Mouse (Mus musculus): ENCODE results near the gene Cltrn.

The Cltrn gene

DNA sequence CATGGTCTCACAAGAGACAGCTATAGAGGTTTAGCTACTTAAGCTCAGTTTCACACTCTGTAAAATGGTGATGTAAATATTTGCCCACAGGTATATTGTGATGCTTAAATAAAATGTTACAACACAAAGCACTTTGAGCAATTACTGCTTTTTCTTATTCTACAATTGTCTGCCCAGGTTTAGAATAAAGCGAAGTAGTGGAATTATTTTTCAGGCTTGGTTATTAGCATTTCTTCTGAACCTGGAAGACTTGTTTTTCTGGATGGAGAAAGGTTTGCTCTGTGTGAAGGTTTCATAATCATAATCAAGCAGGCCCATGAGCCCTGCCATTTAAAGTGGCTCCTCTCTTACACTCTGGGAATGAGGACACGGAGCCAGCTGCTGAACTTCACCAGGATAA, 50.4 kb downstream of the Cltrn start, which contains the start of gene Ace2:
Ace2 (plus strand) TSS at position 301 of the 400 bp plus-strand sequence.
- no peak for DNase-seq (ENCODE audit: low spot score)

DNA sequence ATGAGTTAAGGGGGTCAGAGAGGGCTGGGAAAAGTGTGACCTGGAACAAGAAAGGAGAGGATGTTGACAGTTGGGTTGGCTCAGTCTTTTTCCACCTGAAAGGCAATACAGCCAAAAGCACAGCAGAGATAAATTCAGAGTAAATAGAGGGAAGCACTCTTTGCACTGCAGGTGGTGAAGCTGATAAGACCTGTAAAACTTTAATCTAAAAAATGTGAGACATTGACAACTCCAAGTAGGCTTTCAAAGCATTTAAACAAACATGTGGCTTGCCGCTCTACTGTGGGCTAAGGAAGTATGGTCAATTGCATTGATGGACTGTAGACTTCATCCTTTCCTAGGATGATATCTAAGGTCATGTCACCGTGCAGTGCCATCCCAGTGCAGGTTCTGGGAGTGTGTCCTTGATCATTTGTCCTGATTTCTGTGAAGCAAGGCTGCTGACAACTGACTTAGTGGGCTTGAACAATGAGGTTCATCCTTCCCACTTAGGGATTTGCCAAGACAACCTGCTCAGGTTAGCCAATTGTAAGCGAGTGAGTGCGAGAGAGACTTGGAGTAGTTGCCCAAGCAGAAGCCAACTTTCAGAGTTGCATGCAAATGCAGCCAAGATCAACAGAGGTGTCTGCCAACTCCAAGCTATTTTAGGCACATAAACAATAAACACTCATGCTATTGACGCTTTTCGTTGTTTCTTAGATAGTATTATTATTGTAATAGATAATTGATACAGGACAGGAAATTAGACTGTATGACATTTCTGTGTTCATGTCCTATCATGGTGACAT, 57.0 kb downstream of the Cltrn start:
- no peak for DNase-seq (ENCODE audit: low spot score)

DNA sequence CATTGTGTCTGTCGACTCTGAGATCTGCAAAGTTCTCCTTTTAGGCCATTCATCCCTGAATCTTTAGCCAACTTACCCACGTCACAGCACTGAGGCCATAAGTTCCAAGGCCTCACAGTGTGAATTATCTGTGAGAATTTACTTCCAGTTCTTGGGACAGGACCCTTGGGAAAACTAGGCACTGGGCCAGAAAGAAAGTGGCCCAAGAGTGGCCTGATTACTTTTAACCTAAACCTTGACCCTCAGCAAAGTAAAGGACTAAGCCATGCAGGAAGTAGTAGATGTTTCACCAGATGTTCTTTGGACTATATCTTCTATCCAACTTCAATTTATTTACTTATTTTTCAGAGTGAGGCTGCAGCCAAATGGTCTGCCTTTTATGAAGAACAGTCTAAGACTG, 64.1 kb downstream of the Cltrn start:
- DNase-seq (ENCODE audit: low spot score) = no peak

DNA sequence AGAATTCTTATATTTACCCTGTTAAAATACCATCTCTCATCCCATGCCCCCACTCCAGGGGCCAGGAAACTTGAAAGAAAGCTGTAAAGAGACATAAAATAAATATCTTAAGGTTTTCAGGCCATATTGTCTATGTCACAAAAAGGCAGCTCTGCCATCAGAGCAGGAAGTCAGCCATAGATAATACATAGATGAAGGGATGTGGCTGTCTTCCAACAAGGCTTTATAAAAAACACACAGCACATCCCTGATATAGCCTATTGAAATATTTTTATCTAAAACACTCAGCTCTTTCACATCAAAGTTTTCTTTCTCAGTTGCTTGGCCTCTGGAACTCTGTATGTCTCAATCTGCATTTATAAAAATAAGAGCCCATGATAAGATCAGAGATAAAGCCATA, 65.0 kb downstream of the Cltrn start:
- DNase-seq (ENCODE audit: low spot score) = no peak

DNA sequence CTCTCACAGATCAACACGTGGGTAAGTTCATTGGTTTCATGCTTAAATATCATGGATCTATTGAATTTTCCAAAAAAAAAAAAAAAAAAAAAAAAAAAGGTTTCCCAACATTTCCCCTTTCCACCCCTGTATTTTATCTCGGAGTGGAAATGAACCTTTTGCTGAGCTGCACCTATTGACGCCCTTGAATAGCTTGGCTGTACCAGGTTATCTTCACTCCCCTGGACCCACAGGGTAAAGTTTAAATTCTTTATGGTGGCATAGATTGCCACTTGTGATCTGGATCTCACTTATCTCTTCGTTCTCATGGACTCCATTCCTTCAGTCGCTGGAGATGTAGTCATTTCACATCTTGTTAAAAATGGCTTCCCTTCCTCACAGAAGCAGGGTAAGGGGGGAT, 66.0 kb downstream of the Cltrn start:
- DNase-seq (ENCODE audit: low spot score) = no peak

DNA sequence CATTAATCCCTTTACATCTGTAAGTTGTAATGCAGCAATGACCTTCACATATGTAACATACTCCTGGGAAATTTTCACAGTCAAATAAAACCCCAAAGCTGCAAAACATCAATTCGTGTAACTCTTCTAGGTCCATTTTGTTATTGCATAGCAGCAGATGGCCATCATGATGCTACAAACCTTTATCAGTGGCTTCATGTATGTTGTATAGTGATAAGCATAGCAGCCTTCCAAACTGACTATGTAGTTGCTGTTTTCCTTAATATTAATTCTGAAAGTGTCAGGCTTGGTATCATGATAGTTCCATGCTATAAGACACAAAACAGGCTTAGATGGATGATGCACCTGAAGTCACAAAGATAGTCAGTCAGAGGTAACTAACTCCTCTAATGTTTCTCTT, 76.1 kb downstream of the Cltrn start:
- no peak for DNase-seq (ENCODE audit: low spot score)

All from urinary bladder, postnatal 10 days (tissue).